Mouse (Mus musculus): ENCODE results near the gene Ganc. TPM values are rescaled to one million over a fixed set of nuclear protein-coding genes. Genes with fewer than 3 reads are reported as not detected.

Ganc gene
- polyA plus RNA-seq (2014; fragmentation: Illumina TruSeq; extraction: RNeasy Lipid Tissue Mini Kit (QIAGEN cat#74804); ENCODE audit: low replicate concordance), result 55.0 TPM

GRCm38 (mm10) chr2:120403653-120403985 is at the start of gene Ganc:
TSS of gene Ganc (plus strand) at chr2:120403896.

GRCm38 (mm10) chr2:120403986-120404822 is 508 bp downstream of the Ganc start, which contains the start of gene Tmem87a:
TSS of gene Tmem87a (minus strand) at chr2:120404113.

GRCm38 (mm10) chr2:120455719-120456118 is 52.0 kb downstream of the Ganc start, which contains the start of gene Capn3:
TSS of gene Capn3 (plus strand) at chr2:120456019.

Other genes starting within 250 kb of the Ganc start
- 19.8 TPM for gene Ehd4, start 249.3 kb upstream of the Ganc start, polyA plus RNA-seq (2014; fragmentation: Illumina TruSeq; extraction: RNeasy Lipid Tissue Mini Kit (QIAGEN cat#74804); ENCODE audit: low replicate concordance)
- not detected for gene Pla2g4e, start 158.6 kb upstream of the Ganc start, polyA plus RNA-seq (2014; fragmentation: Illumina TruSeq; extraction: RNeasy Lipid Tissue Mini Kit (QIAGEN cat#74804); ENCODE audit: low replicate concordance)
- not detected for gene Pla2g4d, start 114.7 kb upstream of the Ganc start, polyA plus RNA-seq (2014; fragmentation: Illumina TruSeq; extraction: RNeasy Lipid Tissue Mini Kit (QIAGEN cat#74804); ENCODE audit: low replicate concordance)
- gene Pla2g4f, start 89.7 kb upstream of the Ganc start, polyA plus RNA-seq (2014; fragmentation: Illumina TruSeq; extraction: RNeasy Lipid Tissue Mini Kit (QIAGEN cat#74804); ENCODE audit: low replicate concordance), result not detected
- 18.8 TPM for gene Vps39, start 50.8 kb upstream of the Ganc start, polyA plus RNA-seq (2014; fragmentation: Illumina TruSeq; extraction: RNeasy Lipid Tissue Mini Kit (QIAGEN cat#74804); ENCODE audit: low replicate concordance)
- 65.8 TPM for gene Tmem87a, start 217 bp downstream of the Ganc start, polyA plus RNA-seq (2014; fragmentation: Illumina TruSeq; extraction: RNeasy Lipid Tissue Mini Kit (QIAGEN cat#74804); ENCODE audit: low replicate concordance)
- 2.0 TPM for gene Capn3, start 52.1 kb downstream of the Ganc start, polyA plus RNA-seq (2014; fragmentation: Illumina TruSeq; extraction: RNeasy Lipid Tissue Mini Kit (QIAGEN cat#74804); ENCODE audit: low replicate concordance)
- 58.1 TPM for gene Zfp106, start 159.9 kb downstream of the Ganc start, polyA plus RNA-seq (2014; fragmentation: Illumina TruSeq; extraction: RNeasy Lipid Tissue Mini Kit (QIAGEN cat#74804); ENCODE audit: low replicate concordance)
- 132 TPM for gene Snap23, start 163.8 kb downstream of the Ganc start, polyA plus RNA-seq (2014; fragmentation: Illumina TruSeq; extraction: RNeasy Lipid Tissue Mini Kit (QIAGEN cat#74804); ENCODE audit: low replicate concordance)
- 48.3 TPM for gene Haus2, start 205.5 kb downstream of the Ganc start, polyA plus RNA-seq (2014; fragmentation: Illumina TruSeq; extraction: RNeasy Lipid Tissue Mini Kit (QIAGEN cat#74804); ENCODE audit: low replicate concordance)
- gene Lrrc57, start 205.6 kb downstream of the Ganc start, polyA plus RNA-seq (2014; fragmentation: Illumina TruSeq; extraction: RNeasy Lipid Tissue Mini Kit (QIAGEN cat#74804); ENCODE audit: low replicate concordance), result 69.6 TPM
- gene Stard9, start 225.2 kb downstream of the Ganc start, polyA plus RNA-seq (2014; fragmentation: Illumina TruSeq; extraction: RNeasy Lipid Tissue Mini Kit (QIAGEN cat#74804); ENCODE audit: low replicate concordance), result 3.5 TPM